Mouse (Mus musculus): Measurements from ENCODE around the gene Col6a4.

GRCm38 (mm10) chr9:106137671-106138216 lies 41.2 kb upstream of the Col6a4 start:
- no peak for TF ChIP-seq CTCF (IDR thresholded peaks at IDR 0.05; ENCODE audit: extremely low read depth, insufficient read depth, low read length)
- TF ChIP-seq POLR2A (IDR thresholded peaks at IDR 0.05; ENCODE audit: extremely low read depth, insufficient read depth, low read length): no peak

Measured in cortical plate, adult 2 months (tissue).